Mouse (Mus musculus) liver, postnatal 0 days (tissue): ENCODE data around the gene Maip1.

Experiments
- CTCF ChIP-seq: sonication (generic); IDR thresholded peaks from 2 replicates; pipeline ENCODE4 v1.5.1; 2016; ENCODE audit warnings: antibody characterized with exemption, low read depth
- EP300 ChIP-seq: IDR thresholded peaks from 2 replicates; pipeline ENCODE4 v1.6.1; 2016; ENCODE audit warnings: antibody characterized with exemption, low read depth, mild to moderate bottlenecking

GRCm38 (mm10) chr1:57445679-57446078, 39.6 kb downstream of the Maip1 start:
- TF ChIP-seq EP300 (no peak), CTCF (no peak)
